ENCODE assay signal across 8 mouse cellular contexts in the genomic region with DNA sequence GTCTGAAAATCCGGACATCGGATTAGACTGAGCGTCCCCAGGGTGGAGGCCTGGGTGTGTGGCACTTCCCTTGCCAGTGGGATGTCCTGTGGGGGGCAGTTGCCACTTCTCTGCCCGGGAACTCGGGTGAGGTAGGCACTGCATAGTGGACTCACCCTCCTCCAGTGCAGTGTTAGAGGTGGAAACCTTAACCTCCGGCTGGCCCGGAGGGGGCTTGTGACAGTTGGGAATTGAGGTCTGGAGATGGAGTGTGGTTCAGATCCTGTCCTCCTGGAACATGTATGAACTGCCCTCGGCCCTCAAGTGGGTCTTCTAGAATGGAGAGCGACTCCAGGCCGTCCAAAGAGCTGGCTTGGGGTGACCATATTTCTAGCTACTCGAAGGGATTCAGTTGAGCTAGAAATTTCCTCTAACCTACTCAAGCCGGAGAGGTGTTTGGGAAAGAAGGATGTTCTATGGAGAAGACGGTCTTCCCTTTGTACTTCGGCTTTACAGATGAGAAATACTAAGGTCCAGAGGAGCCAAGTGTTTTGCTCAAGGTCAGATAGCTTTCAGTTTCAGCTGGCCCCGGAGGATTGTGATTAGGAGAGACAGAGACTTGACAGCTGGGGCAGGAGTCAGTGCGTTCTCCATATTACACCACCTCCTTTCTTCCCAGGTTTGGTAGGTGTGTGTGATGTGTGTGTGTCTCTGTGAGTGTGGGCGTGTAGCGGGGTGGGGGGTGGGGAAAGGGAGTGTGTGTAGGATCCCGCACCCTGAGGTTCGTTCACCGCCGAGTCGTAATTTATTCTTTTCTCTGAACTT. TPM values are rescaled to one million over a fixed set of nuclear protein-coding genes. Genes with fewer than 3 reads are reported as not detected.
A peak's percentile ranks its signal among the peaks of the same experiment; 100 is the strongest.
DNase-seq lines count a peak whose midpoint lies in the region; ATAC-seq and TF ChIP-seq lines count a peak whose summit lies in the region.

No protein-coding gene starts in this region.

- peak; percentile 6 for DNase-seq in embryonic facial prominence, embryonic 14.5 days (ENCODE audit: low spot score)
- DNase-seq in lung, postnatal 0 days (ENCODE audit: low spot score), result peak; percentile 89
- peak; percentile 34 for DNase-seq in testis, postnatal 14 days (ENCODE audit: low spot score)
- no peak for DNase-seq in spleen, postnatal 10 days (ENCODE audit: low spot score in 2 of 2)
- DNase-seq in left cerebral cortex, postnatal 25 days (ENCODE audit: low spot score in 2 of 2), result no peak

- H3K27ac ChIP-seq in embryonic facial prominence, embryonic 14.5 days (replicated peaks; ENCODE audit: low read depth, low read length), result peak overlapping the region; percentile 98
- peak overlapping the region; percentile 84 for H3K27ac ChIP-seq in intestine, embryonic 15.5 days
- peak overlapping the region; percentile 97 for H3K27ac ChIP-seq in lung, postnatal 0 days (ENCODE audit: low read length)

- no peak for ATAC-seq in megakaryocyte, adult 5-6 weeks (ENCODE audit: poor library complexity, severe bottlenecking)
- 0 out of 2 replicates have a peak, but pooled peaks have one; percentile 3 for ATAC-seq in embryonic facial prominence, embryonic 14.5 days (ENCODE audit: low read depth)
- peak; percentile 44 for ATAC-seq in intestine, embryonic 15.5 days
- peak; percentile 35 for ATAC-seq in lung, postnatal 0 days

- no peak; the same call in 1 of the 2 replicates for TF ChIP-seq EP300 in lung, postnatal 0 days (IDR thresholded peaks at IDR 0.05)

- intact Hi-C loops in left cerebral cortex, postnatal 25 days (cut with DNase I), result no loop called here

- H3K4me3 ChIP-seq in megakaryocyte, embryonic 14.5 days (replicated peaks), result peak overlapping the region; percentile 93
- peak overlapping the region; percentile 87 for H3K4me3 ChIP-seq in embryonic facial prominence, embryonic 14.5 days (ENCODE audit: low read depth, low read length)
- H3K4me3 ChIP-seq in intestine, embryonic 15.5 days (replicated peaks), result peak overlapping the region; percentile 82
- peak overlapping the region; percentile 69 for H3K4me3 ChIP-seq in lung, postnatal 0 days (ENCODE audit: low read depth, low read length)

- H3K4me2 ChIP-seq in embryonic facial prominence, embryonic 14.5 days (ENCODE audit: low read depth, low read length), result peak overlapping the region; percentile 84
- H3K4me2 ChIP-seq in intestine, embryonic 15.5 days (replicated peaks), result peak overlapping the region; percentile 78
- H3K4me2 ChIP-seq in lung, postnatal 0 days (replicated peaks; ENCODE audit: low read depth, low read length), result peak overlapping the region; percentile 96

- WGBS in embryonic facial prominence, embryonic 14.5 days, result 2% methylated on average over 23 of the region's 23 CpGs
- WGBS in intestine, embryonic 15.5 days, result 4% methylated on average over 23 of the region's 23 CpGs
- WGBS in lung, postnatal 0 days, result 1% methylated on average over 23 of the region's 23 CpGs

- peak; percentile 11; the same call in 1 of the 2 replicates for TF ChIP-seq CTCF in lung, postnatal 0 days (IDR thresholded peaks at IDR 0.05)

- peaks cover 11% of the 10 kb centered on the region for H3K9me3 ChIP-seq in megakaryocyte, embryonic 14.5 days
- H3K9me3 ChIP-seq in embryonic facial prominence, embryonic 14.5 days (ENCODE audit: control insufficient read depth, low read length), result no peaks in the 10 kb centered on the region
- no peaks in the 10 kb centered on the region for H3K9me3 ChIP-seq in intestine, embryonic 15.5 days
- no peaks in the 10 kb centered on the region for H3K9me3 ChIP-seq in lung, postnatal 0 days (ENCODE audit: low read length)

- H3K9ac ChIP-seq in embryonic facial prominence, embryonic 14.5 days (ENCODE audit: low read depth, low read length), result peak overlapping the region; percentile 91
- peak overlapping the region; percentile 29 for H3K9ac ChIP-seq in intestine, embryonic 15.5 days
- H3K9ac ChIP-seq in lung, postnatal 0 days (replicated peaks; ENCODE audit: low read depth), result peak overlapping the region; percentile 45

- H3K27me3 ChIP-seq in megakaryocyte, embryonic 14.5 days (replicated peaks), result peaks cover 95% of the 10 kb centered on the region
- no peaks in the 10 kb centered on the region for H3K27me3 ChIP-seq in embryonic facial prominence, embryonic 14.5 days (replicated peaks; ENCODE audit: control insufficient read depth, insufficient read depth, low read length)
- H3K27me3 ChIP-seq in intestine, embryonic 15.5 days (replicated peaks), result no peaks in the 10 kb centered on the region
- no peaks in the 10 kb centered on the region for H3K27me3 ChIP-seq in lung, postnatal 0 days (replicated peaks; ENCODE audit: insufficient read depth, low read length)

- H3K4me1 ChIP-seq in megakaryocyte, embryonic 14.5 days, result peaks cover 82% of the 10 kb centered on the region
- H3K4me1 ChIP-seq in embryonic facial prominence, embryonic 14.5 days (ENCODE audit: control insufficient read depth, insufficient read depth, low read length), result peaks cover 78% of the 10 kb centered on the region
- peaks cover 80% of the 10 kb centered on the region for H3K4me1 ChIP-seq in intestine, embryonic 15.5 days (replicated peaks)
- H3K4me1 ChIP-seq in lung, postnatal 0 days (ENCODE audit: insufficient read depth, low read depth, low read length), result peaks cover 59% of the 10 kb centered on the region

- no peaks in the 10 kb centered on the region for H3K36me3 ChIP-seq in megakaryocyte, embryonic 14.5 days (replicated peaks; ENCODE audit: low read length)
- H3K36me3 ChIP-seq in embryonic facial prominence, embryonic 14.5 days (ENCODE audit: control insufficient read depth, insufficient read depth, low read length), result peaks cover 4% of the 10 kb centered on the region; the same call in 1 of the 2 replicates
- H3K36me3 ChIP-seq in intestine, embryonic 15.5 days, result no peaks in the 10 kb centered on the region
- no peaks in the 10 kb centered on the region for H3K36me3 ChIP-seq in lung, postnatal 0 days (ENCODE audit: insufficient read depth, low read length)

RNA-seq across cellular contexts. Expression of a gene that starts 9.2 kb away (rescaled TPM):
- polyA plus RNA-seq in megakaryocyte, embryonic 14.5 days (2012; ENCODE audit: insufficient read depth, low replicate concordance), result 11.8 and 25.3 TPM in 2 replicates
- total RNA-seq in megakaryocyte, adult 5-6 weeks (2015), result 124 and 125 TPM in 2 replicates
- 38.8 and 43.3 TPM in 2 replicates for total RNA-seq in megakaryocyte, adult 5-6 weeks (2017)
- 46.4 and 50.3 TPM in 2 replicates for polyA plus RNA-seq in embryonic facial prominence, embryonic 14.5 days (2014; fragmentation: Nextera tagmentation; extraction: Ambion mirVana)
- polyA plus RNA-seq in intestine, embryonic 15.5 days (2015; fragmentation: Nextera tagmentation; extraction: Ambion mirVana), result 30.7 and 31.5 TPM in 2 replicates
- polyA plus RNA-seq in lung, postnatal 0 days (2015; fragmentation: Nextera tagmentation; extraction: Ambion mirVana), result 26.2 and 28.8 TPM in 2 replicates
- 10 to 100 TPM in 1 of 2 experiments, 1 to 10 TPM in 1; 9.4 to 12.1 TPM for total RNA-seq in left cerebral cortex, postnatal 25 days (2021)

RNA-seq across cellular contexts. Expression of a gene that starts 29.2 kb away (rescaled TPM):
- polyA plus RNA-seq in megakaryocyte, embryonic 14.5 days (2012; ENCODE audit: insufficient read depth, low replicate concordance), result 0.44 TPM in 1 of 2 replicates, not detected in the other
- 26.4 and 31.3 TPM in 2 replicates for total RNA-seq in megakaryocyte, adult 5-6 weeks (2015)
- total RNA-seq in megakaryocyte, adult 5-6 weeks (2017), result 26.5 and 27.5 TPM in 2 replicates
- polyA plus RNA-seq in embryonic facial prominence, embryonic 14.5 days (2014; fragmentation: Nextera tagmentation; extraction: Ambion mirVana), result 22.7 and 23.0 TPM in 2 replicates
- polyA plus RNA-seq in intestine, embryonic 15.5 days (2015; fragmentation: Nextera tagmentation; extraction: Ambion mirVana), result 24.0 and 26.7 TPM in 2 replicates
- 2.5 and 2.6 TPM in 2 replicates for polyA plus RNA-seq in lung, postnatal 0 days (2015; fragmentation: Nextera tagmentation; extraction: Ambion mirVana)
- total RNA-seq in left cerebral cortex, postnatal 25 days (2021), result under 1 TPM; 0.21 to 0.60 TPM

RNA-seq across cellular contexts. Expression of a gene that starts 46.0 kb away (rescaled TPM):
- not detected in 2 replicates for polyA plus RNA-seq in megakaryocyte, embryonic 14.5 days (2012; ENCODE audit: insufficient read depth, low replicate concordance)
- not detected in 2 replicates for total RNA-seq in megakaryocyte, adult 5-6 weeks (2015)
- not detected in 2 replicates for total RNA-seq in megakaryocyte, adult 5-6 weeks (2017)
- 0.34 and 0.56 TPM in 2 replicates for polyA plus RNA-seq in embryonic facial prominence, embryonic 14.5 days (2014; fragmentation: Nextera tagmentation; extraction: Ambion mirVana)
- 0.20 and 0.35 TPM in 2 replicates for polyA plus RNA-seq in intestine, embryonic 15.5 days (2015; fragmentation: Nextera tagmentation; extraction: Ambion mirVana)
- 0.56 and 1.0 TPM in 2 replicates for polyA plus RNA-seq in lung, postnatal 0 days (2015; fragmentation: Nextera tagmentation; extraction: Ambion mirVana)
- 1 to 10 TPM; 2.9 to 3.0 TPM for total RNA-seq in left cerebral cortex, postnatal 25 days (2021)

Comparison
In these comparisons a context has a peak if more than half of its experiments do, and no peak if none do; other contexts are left out.
1. DNase-seq: peak in embryonic facial prominence, embryonic 14.5 days (single experiment), lung, postnatal 0 days (single experiment) and testis, postnatal 14 days (single experiment); none in spleen, postnatal 10 days (0 of 2) and left cerebral cortex, postnatal 25 days (0 of 2).
2. H3K9ac ChIP-seq: peak in every context shown above with its lines; median percentile 91 in embryonic facial prominence, embryonic 14.5 days; 45 in lung, postnatal 0 days; 29 in intestine, embryonic 15.5 days.
3. Peak in every context shown above with its lines, with median percentiles within 50 percentile points of each other: H3K4me3 ChIP-seq, H3K27ac ChIP-seq and H3K4me2 ChIP-seq.